Mouse (Mus musculus): ENCODE measurements around the gene 4430402I18Rik.

GRCm38 (mm10) chr19:28863626-28864025 is 104.0 kb downstream of the 4430402I18Rik start:
- TF ChIP-seq CTCF (IDR thresholded peaks at IDR 0.05; ENCODE audit: extremely low read depth, insufficient read depth, low read length) (no peak), POLR2A (IDR thresholded peaks at IDR 0.05; ENCODE audit: extremely low read depth, insufficient read depth, low read length) (no peak)
